Mouse (Mus musculus) spleen, adult 2 months (tissue): ENCODE measurements around the gene Stox2.

ENCODE experiments used
- CTCF ChIP-seq: fragments of 200-500 bp; IDR thresholded peaks from 2 replicates; pipeline ENCODE4 v1.5.1; 2011; ENCODE audit warnings: mild to moderate bottlenecking, inconsistent platforms; ENCODE audit not compliant: insufficient read depth, insufficient read length, insufficient replicate concordance; ENCODE audit errors: extremely low read depth
- POLR2A ChIP-seq: fragments of 200-500 bp; IDR thresholded peaks from 2 replicates; pipeline ENCODE4 v1.6.1; 2011; ENCODE audit warnings: low read depth, low read length, inconsistent platforms

- TF ChIP-seq CTCF = no peak
- TF ChIP-seq POLR2A = no peak
Measured at GRCm38 (mm10) chr8:47409061-47409460, 37.1 kb downstream of the Stox2 start.
